Mouse (Mus musculus): ENCODE data around the gene Krt80.
A peak's percentile ranks its signal among the peaks of the same experiment; 100 is the strongest.

The Krt80 gene

GRCm38 (mm10) chr15:101373286-101373898 is 3.4 kb upstream of the Krt80 start:
- no peak for DNase-seq

- DNase-seq: peak; percentile 64
Measured at GRCm38 (mm10) chr15:101372131-101372977, 2.4 kb upstream of the Krt80 start.

GRCm38 (mm10) chr15:101371141-101371985 is 1.4 kb upstream of the Krt80 start:
- peak; percentile 47 for DNase-seq

GRCm38 (mm10) chr15:101369382-101370100 is 421 bp downstream of the Krt80 start:
- peak; percentile 38 for DNase-seq

- DNase-seq: no peak
Measured at GRCm38 (mm10) chr15:101368502-101369381, 1.2 kb downstream of the Krt80 start.

- no peak for DNase-seq
Measured at GRCm38 (mm10) chr15:101368015-101368414, 1.9 kb downstream of the Krt80 start.

GRCm38 (mm10) chr15:101367497-101367896 is 2.5 kb downstream of the Krt80 start:
- DNase-seq: no peak

GRCm38 (mm10) chr15:101366926-101367325 is 3.0 kb downstream of the Krt80 start:
- DNase-seq: no peak

GRCm38 (mm10) chr15:101366482-101366881 is 3.5 kb downstream of the Krt80 start:
- DNase-seq: no peak

- DNase-seq: no peak
Measured at GRCm38 (mm10) chr15:101365721-101366120, 4.2 kb downstream of the Krt80 start.

- peak; percentile 49 for DNase-seq
Measured at GRCm38 (mm10) chr15:101364891-101365671, 4.9 kb downstream of the Krt80 start.

GRCm38 (mm10) chr15:101364425-101364824 is 5.5 kb downstream of the Krt80 start:
- peak; percentile 50 for DNase-seq

- DNase-seq: no peak
Measured at GRCm38 (mm10) chr15:101363933-101364332, 6.0 kb downstream of the Krt80 start.

GRCm38 (mm10) chr15:101362393-101363010 is 7.5 kb downstream of the Krt80 start:
- no peak for DNase-seq

- no peak for DNase-seq
Measured at GRCm38 (mm10) chr15:101355382-101355786, 14.6 kb downstream of the Krt80 start.

- DNase-seq: no peak
Measured at GRCm38 (mm10) chr15:101352706-101353465, 17.1 kb downstream of the Krt80 start.

- no peak for DNase-seq
Measured at GRCm38 (mm10) chr15:101352047-101352446, 17.9 kb downstream of the Krt80 start.

GRCm38 (mm10) chr15:101341797-101342515 is 28.0 kb downstream of the Krt80 start:
- peak; percentile 32 for DNase-seq

- DNase-seq: peak; percentile 91
Measured at GRCm38 (mm10) chr15:101339537-101339936, 30.4 kb downstream of the Krt80 start.

Measured in kidney, adult 9 months (tissue).